Comparison of ENCODE assay signal across 10 mouse cellular contexts in genomic region chr7:112663314-112663966, GRCm38 (mm10). TPM values are rescaled to one million over a fixed set of nuclear protein-coding genes. Genes with fewer than 3 reads are reported as not detected.
A peak's percentile ranks its signal among the peaks of the same experiment; 100 is the strongest.
DNase-seq lines count a peak whose midpoint lies in the region; ATAC-seq and TF ChIP-seq lines count a peak whose summit lies in the region.
"Had no signal": no experiment of that assay in that cellular context is flagged by ENCODE, and none has a peak within 500 bp of the region (broad histone marks: within the 10 kb centered on the region; RNA-seq: fewer than 3 reads in every experiment).

No protein-coding gene starts in this region.

- peaks cover 5% of the 10 kb centered on the region; the same call in 1 of the 2 replicates for H3K4me1 ChIP-seq in intestine, embryonic 15.5 days (replicated peaks)
- H3K4me1 ChIP-seq in limb, embryonic 14.5 days (ENCODE audit: control insufficient read depth, insufficient read depth, low read length) = peaks cover 21% of the 10 kb centered on the region

- WGBS in intestine, embryonic 15.5 days = 19% methylated on average over 6 of the region's 6 CpGs
- WGBS in limb, embryonic 14.5 days = 14% methylated on average over 6 of the region's 6 CpGs

- H3ac ChIP-seq in myocyte (ENCODE audit: control insufficient read depth, insufficient read length) = no peak overlapping the region

- H3K9me3 ChIP-seq in intestine, embryonic 15.5 days = no peaks in the 10 kb centered on the region
- H3K9me3 ChIP-seq in limb, embryonic 14.5 days (ENCODE audit: control insufficient read depth, low read length) = no peaks in the 10 kb centered on the region

- no peaks in the 10 kb centered on the region for H3K36me3 ChIP-seq in intestine, embryonic 15.5 days
- H3K36me3 ChIP-seq in limb, embryonic 14.5 days (ENCODE audit: control insufficient read depth, insufficient read depth, low read length) = no peaks in the 10 kb centered on the region
- H3K36me3 ChIP-seq in myocyte (ENCODE audit: control insufficient read depth, insufficient read depth) = no peaks in the 10 kb centered on the region

- H3K79me2 ChIP-seq in myocyte (ENCODE audit: control insufficient read depth, insufficient read depth) = no peaks in the 10 kb centered on the region

- H3K4me3 ChIP-seq in layer of hippocampus, adult 2 months = no peak overlapping the region
- H3K4me3 ChIP-seq in intestine, embryonic 15.5 days (replicated peaks) = no peak overlapping the region
- no peak overlapping the region for H3K4me3 ChIP-seq in limb, embryonic 14.5 days (replicated peaks; ENCODE audit: low read length)
- H3K4me3 ChIP-seq in myocyte = peak overlapping the region; percentile 16

- H3K27me3 ChIP-seq in intestine, embryonic 15.5 days (replicated peaks) = no peaks in the 10 kb centered on the region
- H3K27me3 ChIP-seq in limb, embryonic 14.5 days (ENCODE audit: control insufficient read depth, insufficient read depth, low read length) = no peaks in the 10 kb centered on the region
- H3K27me3 ChIP-seq in myocyte (ENCODE audit: control insufficient read depth, insufficient read depth, insufficient read length) = no peaks in the 10 kb centered on the region

- peak overlapping the region; percentile 36 for H3K27ac ChIP-seq in layer of hippocampus, adult 2 months
- peak overlapping the region; percentile 84 for H3K27ac ChIP-seq in intestine, embryonic 15.5 days
- peak overlapping the region; percentile 62 for H3K27ac ChIP-seq in limb, embryonic 14.5 days (replicated peaks; ENCODE audit: low read depth, low read length)
- H3K27ac ChIP-seq: liver, embryonic 14.5 days had no signal

- DNase-seq in layer of hippocampus, adult 2 months (ENCODE audit: low spot score in 2 of 2) = peak; percentile 30 to 70
- no peak for DNase-seq in layer of hippocampus, postnatal 25 days (ENCODE audit: extremely low spot score in 1 of 2, low spot score in 1 of 2)
- peak; percentile 56 to 64 for DNase-seq in frontal cortex, postnatal 36 days (ENCODE audit: low spot score in 2 of 2)
- peak; percentile 90 for DNase-seq in limb, embryonic 14.5 days (ENCODE audit: low spot score)
- no peak for DNase-seq in T-cell, adult 2 months (ENCODE audit: low spot score)

- no peak for TF ChIP-seq CTCF in layer of hippocampus, adult 2 months (conservative IDR thresholded peaks at IDR 0.05)

- H3K9ac ChIP-seq in intestine, embryonic 15.5 days = no peak overlapping the region
- no peak overlapping the region for H3K9ac ChIP-seq in limb, embryonic 14.5 days (ENCODE audit: low read depth, low read length, severe bottlenecking)
- H3K9ac ChIP-seq: liver, embryonic 14.5 days had no signal

- no peak for TF ChIP-seq POLR2A in limb, embryonic 14.5 days (IDR thresholded peaks at IDR 0.05; ENCODE audit: borderline replicate concordance, extremely low read depth, insufficient read depth, insufficient read length)
- TF ChIP-seq POLR2A in myocyte (IDR thresholded peaks at IDR 0.05; ENCODE audit: insufficient read length, low read depth) = no peak

- H3K4me2 ChIP-seq in intestine, embryonic 15.5 days (replicated peaks) = peak overlapping the region; percentile 20
- peak overlapping the region; percentile 22 for H3K4me2 ChIP-seq in limb, embryonic 14.5 days (replicated peaks; ENCODE audit: low read depth, low read length, severe bottlenecking)
- H3K4me2 ChIP-seq in myocyte (ENCODE audit: low read depth) = peak overlapping the region; percentile 89

- peak; percentile 72 for ATAC-seq in intestine, embryonic 15.5 days
- ATAC-seq in limb, embryonic 14.5 days (ENCODE audit: low FRiP score, low read depth) = peak; percentile 86
- ATAC-seq in erythroblast, adult 5-6 weeks (replicated peaks; ENCODE audit: low FRiP score, poor library complexity, severe bottlenecking) = no peak

TF ChIP-seq in myocyte, 11 proteins besides CTCF, POLR2A, EP300 and RAD21:
- TF ChIP-seq USF1 (IDR thresholded peaks at IDR 0.05; ENCODE audit: low read depth) = no peak
- TF ChIP-seq MAX (IDR thresholded peaks at IDR 0.05; ENCODE audit: low read depth) = no peak
- TF ChIP-seq MYOD1 (IDR thresholded peaks at IDR 0.05; ENCODE audit: control insufficient read depth in 1 of 3, insufficient read length in 2 of 3, low read depth in 2 of 3) = peak in 1 of 3 experiments; percentile 28
- TF ChIP-seq CEBPB (IDR thresholded peaks at IDR 0.05; ENCODE audit: insufficient read depth, poor library complexity, severe bottlenecking) = no peak
- no peak for TF ChIP-seq TCF3 (IDR thresholded peaks at IDR 0.05; ENCODE audit: insufficient read length, low read depth)
- no peak for TF ChIP-seq REST (IDR thresholded peaks at IDR 0.05; ENCODE audit: insufficient read depth, insufficient read length)
- no peak for TF ChIP-seq POLR2AphosphoS2 (IDR thresholded peaks at IDR 0.05; ENCODE audit: insufficient read length, low read depth)
- TF ChIP-seq TCF12 (IDR thresholded peaks at IDR 0.05; ENCODE audit: insufficient read depth, poor library complexity, severe bottlenecking) = no peak
- TF ChIP-seq E2F4 (IDR thresholded peaks at IDR 0.05; ENCODE audit: insufficient read depth) = no peak
- TF ChIP-seq MYOG (IDR thresholded peaks at IDR 0.05; ENCODE audit: control insufficient read depth in 1 of 3, insufficient read depth in 1 of 3, insufficient read length in 2 of 3, low read depth in 2 of 3) = peak in 1 of 3 experiments; percentile 4
- no peak for TF ChIP-seq SRF (IDR thresholded peaks at IDR 0.05; ENCODE audit: control insufficient read depth, insufficient read length, low read depth)

RNA-seq across cellular contexts. Expression of gene Tead1, which starts 15.7 kb away (rescaled TPM):
- 10 to 100 TPM; 23.9 to 29.0 TPM for total RNA-seq in layer of hippocampus, adult 2 months (2021)
- 10 to 100 TPM; 19.6 to 28.6 TPM for total RNA-seq in layer of hippocampus, postnatal 25 days (2021)
- polyA plus RNA-seq in intestine, embryonic 15.5 days (2015; fragmentation: Nextera tagmentation; extraction: Ambion mirVana) = 17.5 and 18.3 TPM in 2 replicates
- polyA plus RNA-seq in limb, embryonic 14.5 days (2012; rRNA removed) = 38.2 and 42.1 TPM in 2 replicates
- 23.2 and 23.5 TPM in 2 replicates for polyA plus RNA-seq in limb, embryonic 14.5 days (2014; fragmentation: Nextera tagmentation; extraction: Ambion mirVana)
- polyA plus RNA-seq in myocyte (2012; fragmentation: generic; extraction: Trizol) = 18.8 TPM
- not detected in 2 replicates for total RNA-seq in erythroblast, adult 5-6 weeks (2015; ENCODE audit: low replicate concordance)
- total RNA-seq in erythroblast, adult 5-6 weeks (2017; ENCODE audit: low replicate concordance) = 0.14 TPM in 1 of 2 replicates, not detected in the other
- total RNA-seq: MEL had no signal

Comparison
In these comparisons a context has a peak if more than half of its experiments do, and no peak if none do; other contexts are left out.
1. DNase-seq: peak in layer of hippocampus, adult 2 months (2 of 2), frontal cortex, postnatal 36 days (2 of 2) and limb, embryonic 14.5 days (single experiment); none in layer of hippocampus, postnatal 25 days (0 of 2) and T-cell, adult 2 months (single experiment).
2. H3K4me2 ChIP-seq: peak in every context shown above with its lines; median percentile 89 in myocyte; 22 in limb, embryonic 14.5 days; 20 in intestine, embryonic 15.5 days.
3. RNA of gene Tead1, which starts 15.7 kb away (total RNA-seq): 23.9 to 29.0 TPM in layer of hippocampus, adult 2 months and 19.6 to 28.6 TPM in layer of hippocampus, postnatal 25 days; 0.14 TPM in erythroblast, adult 5-6 weeks; every median in the first group is over 10 times any median in the second.
4. Peak in every context shown above with its lines, with median percentiles within 50 percentile points of each other: H3K27ac ChIP-seq.